Mouse (Mus musculus): ENCODE data around the gene Tmem160.

GRCm38 (mm10) chr7:16425721-16426120 is 26.9 kb upstream of the Tmem160 start:
- no peak for TF ChIP-seq CTCF (conservative IDR thresholded peaks at IDR 0.05; ENCODE audit: insufficient read depth, insufficient read length, low read depth, low read length)
- TF ChIP-seq POLR2A (IDR thresholded peaks at IDR 0.05; ENCODE audit: low read depth, low read length) = no peak
